ENCODE assay signal across 25 mouse cellular contexts in the genomic region with DNA sequence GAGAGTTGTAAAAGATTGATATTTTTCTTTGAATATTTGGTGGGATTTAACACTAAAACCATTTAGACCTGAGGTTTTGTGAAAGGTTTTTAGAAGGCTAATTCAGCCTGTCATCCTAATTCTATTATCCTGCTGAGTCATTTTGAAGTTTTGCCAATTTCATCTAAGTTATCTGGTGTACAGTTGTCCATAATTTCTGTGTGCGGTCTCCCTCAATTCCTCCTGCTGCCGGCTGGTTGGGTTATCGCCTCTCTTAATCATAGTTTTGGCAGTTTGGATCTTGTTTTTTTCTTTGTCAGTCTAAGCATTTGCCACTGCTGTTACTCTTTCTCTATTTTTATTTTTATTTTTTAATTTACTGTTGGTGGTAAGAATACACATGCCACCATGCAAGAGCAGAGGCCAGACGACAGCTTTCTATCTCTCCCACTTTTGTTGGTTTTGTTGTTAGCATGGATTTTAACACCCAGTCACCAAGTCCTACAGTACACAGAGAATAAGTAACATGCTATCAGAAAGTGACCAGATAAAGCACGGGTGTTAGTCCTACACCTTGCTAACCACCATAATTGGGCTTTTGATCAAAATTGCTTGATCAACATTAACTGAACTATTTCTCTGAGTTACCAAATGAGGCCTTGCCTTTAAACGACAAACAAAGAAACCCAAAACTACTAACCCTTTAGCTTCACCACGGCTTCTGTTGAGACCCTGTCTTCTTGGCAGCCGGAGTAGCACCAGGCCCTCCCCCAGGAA. TPM values are rescaled to one million over a fixed set of nuclear protein-coding genes. Genes with fewer than 3 reads are reported as not detected.
DNase-seq lines count a peak whose midpoint lies in the region; ATAC-seq and TF ChIP-seq lines count a peak whose summit lies in the region.
"Had no signal": no experiment of that assay in that cellular context is flagged by ENCODE, and none has a peak within 500 bp of the region (broad histone marks: within the 10 kb centered on the region; RNA-seq: fewer than 3 reads in every experiment).

No protein-coding gene starts in this region.

- TF ChIP-seq POLR2A in MEL (IDR thresholded peaks at IDR 0.05; ENCODE audit: control insufficient read depth in 1 of 2, insufficient read depth in 1 of 2, low read depth in 1 of 2, low read length in 2 of 2, poor library complexity in 1 of 2), result 0 out of 4 replicates have a peak, but pooled peaks of 1 of the 2 experiments have one; percentile 21

- no peaks in the 10 kb centered on the region for H3K27me3 ChIP-seq in MEL (ENCODE audit: control insufficient read depth in 1 of 2, insufficient read depth in 2 of 2, low read length in 2 of 2)
- H3K27me3 ChIP-seq: embryonic facial prominence, embryonic 12.5 days; embryonic facial prominence, embryonic 15.5 days; forebrain, embryonic 12.5 days; forebrain, embryonic 15.5 days; hindbrain, embryonic 12.5 days; hindbrain, embryonic 15.5 days; Patski had no signal

- H3K4me3 ChIP-seq in MEL (ENCODE audit: control insufficient read depth in 1 of 2, insufficient read depth in 1 of 2, low read depth in 2 of 2, low read length in 2 of 2), result peak overlapping the region; percentile 11 to 41
- H3K4me3 ChIP-seq: embryonic facial prominence, embryonic 12.5 days; embryonic facial prominence, embryonic 15.5 days; forebrain, embryonic 12.5 days; forebrain, embryonic 15.5 days; heart, adult 2 months; heart, embryonic 10.5 days; hindbrain, embryonic 12.5 days; hindbrain, embryonic 15.5 days had no signal

- H3K4me1 ChIP-seq in MEL (ENCODE audit: control insufficient read depth in 1 of 2, insufficient read depth in 2 of 2, low read length in 2 of 2), result peaks cover 21 to 30% of the 10 kb centered on the region in 2 experiments
- H3K4me1 ChIP-seq: embryonic facial prominence, embryonic 12.5 days; embryonic facial prominence, embryonic 15.5 days; forebrain, embryonic 12.5 days; forebrain, embryonic 15.5 days; heart, embryonic 10.5 days; hindbrain, embryonic 12.5 days; hindbrain, embryonic 15.5 days had no signal

- TF ChIP-seq CTCF in MEL (IDR thresholded peaks at IDR 0.05 in 2 of 3, conservative IDR thresholded peaks at IDR 0.05 in 1 of 3; ENCODE audit: control insufficient read depth in 1 of 3, insufficient read depth in 1 of 3, low read depth in 2 of 3, low read length in 3 of 3, poor library complexity in 1 of 3, severe bottlenecking in 1 of 3), result no peak

- DNase-seq in 3T3-L1 (ENCODE audit: low read depth, low spot score) (peak; percentile 27), MEL (ENCODE audit: low read depth, low spot score) (peak; percentile 93), NIH3T3 (ENCODE audit: low read depth) (peak; percentile 6)
- DNase-seq in urinary bladder, postnatal 25 days (ENCODE audit: low spot score), result no peak
- DNase-seq in layer of hippocampus, postnatal 36 days, result no peak
- no peak for DNase-seq in kidney, adult 11 months
- DNase-seq: adrenal gland, postnatal 10 days; adrenal gland, postnatal 36 days; cerebellum, adult 11 months; cerebellum, adult 2 months; cerebellum, adult 9-11 months; cerebellum, postnatal 25 days; gastrocnemius, postnatal 25 days; heart, adult 2 months had no signal

- no peaks in the 10 kb centered on the region for H3K9me3 ChIP-seq in MEL (replicated peaks; ENCODE audit: insufficient read depth, low read length)
- H3K9me3 ChIP-seq: embryonic facial prominence, embryonic 12.5 days; embryonic facial prominence, embryonic 15.5 days; forebrain, embryonic 12.5 days; forebrain, embryonic 15.5 days; heart, embryonic 10.5 days; hindbrain, embryonic 12.5 days; hindbrain, embryonic 15.5 days had no signal

- peaks cover 0 to 28% of the 10 kb centered on the region in 2 experiments; a peak in 2 of 4 replicates for H3K36me3 ChIP-seq in MEL (ENCODE audit: control insufficient read depth in 1 of 2, insufficient read depth in 2 of 2, low read length in 2 of 2)
- H3K36me3 ChIP-seq: embryonic facial prominence, embryonic 12.5 days; embryonic facial prominence, embryonic 15.5 days; forebrain, embryonic 12.5 days; forebrain, embryonic 15.5 days; heart, embryonic 10.5 days; hindbrain, embryonic 12.5 days; hindbrain, embryonic 15.5 days had no signal

- peak overlapping the region; percentile 98 for H3K27ac ChIP-seq in MEL (ENCODE audit: control insufficient read depth, low read depth, low read length)
- H3K27ac ChIP-seq: embryonic facial prominence, embryonic 12.5 days; embryonic facial prominence, embryonic 15.5 days; forebrain, embryonic 12.5 days; forebrain, embryonic 15.5 days; heart, adult 2 months; heart, embryonic 10.5 days; hindbrain, embryonic 12.5 days; hindbrain, embryonic 15.5 days had no signal

- TF ChIP-seq RAD21 in MEL (IDR thresholded peaks at IDR 0.05; ENCODE audit: low read depth, low read length), result no peak

- H3K9ac ChIP-seq in MEL (ENCODE audit: control insufficient read depth, low read depth, low read length, poor library complexity, severe bottlenecking), result peak overlapping the region; percentile 72
- H3K9ac ChIP-seq: embryonic facial prominence, embryonic 12.5 days; embryonic facial prominence, embryonic 15.5 days; forebrain, embryonic 12.5 days; forebrain, embryonic 15.5 days; hindbrain, embryonic 12.5 days; hindbrain, embryonic 15.5 days had no signal

- peak; percentile 72 for ATAC-seq in megakaryocyte-erythroid progenitor cell, adult 5-6 weeks (replicated peaks; ENCODE audit: low FRiP score, low TSS enrichment, poor library complexity, severe bottlenecking)
- ATAC-seq: forebrain, embryonic 15.5 days; Patski had no signal

- H3K79me2 ChIP-seq in MEL (ENCODE audit: control insufficient read depth, insufficient read depth, low read length, poor library complexity), result no peaks in the 10 kb centered on the region

- TF ChIP-seq EP300 in MEL (IDR thresholded peaks at IDR 0.05; ENCODE audit: low read depth in 1 of 2, low read length in 2 of 2), result peak; percentile 94 to 95

TF ChIP-seq in MEL, 35 proteins besides CTCF, POLR2A, EP300 and RAD21 (continues in another document):
- TF ChIP-seq POLR2AphosphoS2 (IDR thresholded peaks at IDR 0.05; ENCODE audit: low read length) (no peak), SMC3 (IDR thresholded peaks at IDR 0.05; ENCODE audit: low read depth, low read length) (no peak), MAZ (IDR thresholded peaks at IDR 0.05; ENCODE audit: low read depth, low read length) (no peak; the same call in 1 of the 2 replicates), MAFK (IDR thresholded peaks at IDR 0.05; ENCODE audit: borderline replicate concordance, low read depth, low read length) (peak; percentile 90), MEF2A (IDR thresholded peaks at IDR 0.05; ENCODE audit: extremely low read depth, insufficient replicate concordance, low read depth, low read length, poor library complexity, severe bottlenecking) (no peak), KAT2A (conservative IDR thresholded peaks at IDR 0.05; ENCODE audit: low read depth, low read length) (no peak), ZMIZ1 (IDR thresholded peaks at IDR 0.05; ENCODE audit: low read depth, low read length) (peak; percentile 63), NELFE (IDR thresholded peaks at IDR 0.05; ENCODE audit: low read depth, low read length) (peak; percentile 51; the same call in 1 of the 2 replicates), ETS1 (IDR thresholded peaks at IDR 0.05; ENCODE audit: low read depth, low read length) (peak; percentile 99), USF1 (IDR thresholded peaks at IDR 0.05; ENCODE audit: low read depth, low read length) (no peak), BHLHE40 (IDR thresholded peaks at IDR 0.05; ENCODE audit: borderline replicate concordance, low read depth, low read length) (peak; percentile 67), CHD2 (IDR thresholded peaks at IDR 0.05; ENCODE audit: low read length) (no peak), POLR2AphosphoS5 (IDR thresholded peaks at IDR 0.05; ENCODE audit: borderline replicate concordance, low read depth, low read length) (no peak), USF2 (IDR thresholded peaks at IDR 0.05; ENCODE audit: borderline replicate concordance in 1 of 2, insufficient read depth in 1 of 2, low read depth in 1 of 2, low read length in 2 of 2) (no peak), ZNF384 (IDR thresholded peaks at IDR 0.05; ENCODE audit: low read depth, low read length) (peak; percentile 91), RCOR1 (IDR thresholded peaks at IDR 0.05; ENCODE audit: low read depth, low read length) (peak; percentile 66; the same call in 1 of the 2 replicates), SIN3A (IDR thresholded peaks at IDR 0.05; ENCODE audit: low read length) (peak; percentile 86), UBTF (IDR thresholded peaks at IDR 0.05; ENCODE audit: borderline replicate concordance, insufficient read depth, low read depth, low read length) (0 out of 2 replicates have a peak, but pooled peaks have one; percentile 17), TAL1 (IDR thresholded peaks at IDR 0.05; ENCODE audit: low read length) (peak; percentile 41; the same call in 1 of the 2 replicates), ELF1 (IDR thresholded peaks at IDR 0.05; ENCODE audit: low read depth, low read length) (no peak), CHD1 (IDR thresholded peaks at IDR 0.05; ENCODE audit: low read depth, low read length) (no peak)

RNA-seq across cellular contexts. Expression of a gene that starts 45.7 kb away (rescaled TPM):
- total RNA-seq in MEL (2012; rRNA removed), result 0.12 and 0.13 TPM in 2 replicates
- polyA plus RNA-seq in MEL (2012; ENCODE audit: insufficient read depth in 1 of 2, insufficient read length in 2 of 2, low read depth in 1 of 2, low replicate concordance in 2 of 2, missing spikeins in 1 of 2), result under 1 TPM in 1 of 2 experiments, not detected in 1; 0.72 TPM
- not detected in 2 replicates for total RNA-seq in megakaryocyte-erythroid progenitor cell, adult 5-6 weeks (2014; fragmentation: Nextera tagmentation)
- total RNA-seq in megakaryocyte-erythroid progenitor cell, adult 5-6 weeks (2017), result not detected in 2 replicates
- 10 to 100 TPM; 11.4 to 11.7 TPM for total RNA-seq in layer of hippocampus, postnatal 36 days (2021)
- total RNA-seq: common myeloid progenitor, adult 5-6 weeks; hematopoietic stem cell, adult 5-6 weeks had no signal

RNA-seq across cellular contexts. Expression of a gene that starts 56.3 kb away (rescaled TPM):
- total RNA-seq in MEL (2012; rRNA removed), result 205 and 210 TPM in 2 replicates
- 1,000 to 10,000 TPM in 1 of 2 experiments, 100 to 1,000 TPM in 1; 551 to 1,030 TPM for polyA plus RNA-seq in MEL (2012; ENCODE audit: insufficient read depth in 1 of 2, insufficient read length in 2 of 2, low read depth in 1 of 2, low replicate concordance in 2 of 2, missing spikeins in 1 of 2)
- 197 and 240 TPM in 2 replicates for total RNA-seq in megakaryocyte-erythroid progenitor cell, adult 5-6 weeks (2014; fragmentation: Nextera tagmentation)
- total RNA-seq in megakaryocyte-erythroid progenitor cell, adult 5-6 weeks (2017), result 145 and 164 TPM in 2 replicates
- 100 to 1,000 TPM; 329 to 336 TPM for total RNA-seq in layer of hippocampus, postnatal 36 days (2021)

RNA-seq across cellular contexts. Expression of a gene that starts 56.7 kb away (rescaled TPM):
- 6.5 and 8.2 TPM in 2 replicates for total RNA-seq in MEL (2012; rRNA removed)
- 10 to 100 TPM in 1 of 2 experiments, not detected in 1; 10.7 TPM for polyA plus RNA-seq in MEL (2012; ENCODE audit: insufficient read depth in 1 of 2, insufficient read length in 2 of 2, low read depth in 1 of 2, low replicate concordance in 2 of 2, missing spikeins in 1 of 2)
- 0.30 and 3.3 TPM in 2 replicates for total RNA-seq in megakaryocyte-erythroid progenitor cell, adult 5-6 weeks (2014; fragmentation: Nextera tagmentation)
- total RNA-seq in megakaryocyte-erythroid progenitor cell, adult 5-6 weeks (2017), result 4.0 TPM in 1 of 2 replicates, not detected in the other
- 1 to 10 TPM; 6.0 to 8.0 TPM for total RNA-seq in layer of hippocampus, postnatal 36 days (2021)

Comparison
In these comparisons a context has a peak if more than half of its experiments do, and no peak if none do; other contexts are left out.
1. DNase-seq: peak in 3T3-L1 (single experiment), MEL (single experiment) and NIH3T3 (single experiment); none in urinary bladder, postnatal 25 days (single experiment), layer of hippocampus, postnatal 36 days (0 of 2) and kidney, adult 11 months (single experiment).
2. RNA of a gene that starts 45.7 kb away (total RNA-seq): 11.4 to 11.7 TPM in layer of hippocampus, postnatal 36 days; 0.12 to 0.13 TPM in MEL and not detected in megakaryocyte-erythroid progenitor cell, adult 5-6 weeks; every median in the first group is over 10 times any median in the second.